Mouse (Mus musculus): ENCODE results near the gene Echdc2.

Echdc2 gene

DNA sequence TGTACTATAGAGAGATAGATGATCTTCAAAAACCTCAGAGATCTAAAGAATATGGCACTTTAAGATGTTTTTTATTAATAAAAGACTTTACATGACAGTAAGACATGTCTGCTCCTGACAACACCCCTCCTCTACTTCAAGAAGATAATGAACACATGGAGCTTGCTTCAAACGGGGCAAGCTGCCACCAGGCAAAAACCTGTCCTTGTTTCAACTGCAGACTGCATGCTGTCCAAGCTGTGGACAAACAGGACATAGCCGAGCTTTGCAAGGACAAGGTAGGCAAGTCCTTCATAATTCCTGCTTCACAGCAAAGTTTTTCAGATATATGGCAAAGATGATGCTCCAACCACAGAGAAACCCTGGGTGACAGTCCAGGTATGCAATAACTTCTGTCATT, 34.0 kb downstream of the Echdc2 start:
- no peak for DNase-seq (ENCODE audit: low spot score in 2 of 2)

DNA sequence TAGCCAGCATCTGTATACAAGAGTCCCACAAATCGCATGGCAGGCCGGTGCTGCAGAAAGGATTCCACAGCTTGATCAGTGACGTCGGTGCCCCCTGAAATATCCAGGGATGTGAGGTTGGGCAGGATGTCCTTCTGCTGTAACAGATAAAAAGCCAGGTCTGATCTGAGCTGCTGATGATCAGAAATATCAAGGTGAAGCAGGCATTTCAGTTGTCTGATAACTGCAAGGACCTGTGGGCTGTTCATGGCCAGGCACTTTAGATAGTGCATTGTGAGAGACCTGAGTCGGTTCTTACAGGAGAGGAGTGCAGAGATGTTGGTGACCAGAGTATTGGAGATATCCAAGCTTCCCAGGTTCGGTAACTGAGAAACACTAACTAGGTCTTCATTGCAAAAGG, 39.4 kb downstream of the Echdc2 start:
- DNase-seq (ENCODE audit: low spot score in 2 of 2), result no peak

DNA sequence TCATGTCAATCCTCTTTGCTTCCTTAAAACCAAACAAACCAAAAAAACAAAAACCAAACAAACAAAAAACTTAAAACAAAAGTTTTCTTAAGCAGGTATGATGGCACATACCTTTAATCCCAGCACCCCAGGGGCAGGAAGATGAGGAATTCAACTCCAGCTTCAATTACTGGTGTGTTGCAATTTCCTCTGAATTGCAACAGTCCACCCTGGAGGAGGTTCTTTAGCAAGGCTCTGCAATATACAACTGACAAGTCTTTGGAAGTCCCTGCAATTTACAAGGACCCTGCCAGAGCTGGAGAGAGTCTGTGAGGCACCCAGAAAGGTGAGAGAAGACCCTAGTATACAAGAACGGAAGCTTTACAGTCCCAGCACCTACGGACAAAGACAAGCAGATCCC, 47.8 kb downstream of the Echdc2 start:
- DNase-seq (ENCODE audit: low spot score in 2 of 2), result no peak

DNA sequence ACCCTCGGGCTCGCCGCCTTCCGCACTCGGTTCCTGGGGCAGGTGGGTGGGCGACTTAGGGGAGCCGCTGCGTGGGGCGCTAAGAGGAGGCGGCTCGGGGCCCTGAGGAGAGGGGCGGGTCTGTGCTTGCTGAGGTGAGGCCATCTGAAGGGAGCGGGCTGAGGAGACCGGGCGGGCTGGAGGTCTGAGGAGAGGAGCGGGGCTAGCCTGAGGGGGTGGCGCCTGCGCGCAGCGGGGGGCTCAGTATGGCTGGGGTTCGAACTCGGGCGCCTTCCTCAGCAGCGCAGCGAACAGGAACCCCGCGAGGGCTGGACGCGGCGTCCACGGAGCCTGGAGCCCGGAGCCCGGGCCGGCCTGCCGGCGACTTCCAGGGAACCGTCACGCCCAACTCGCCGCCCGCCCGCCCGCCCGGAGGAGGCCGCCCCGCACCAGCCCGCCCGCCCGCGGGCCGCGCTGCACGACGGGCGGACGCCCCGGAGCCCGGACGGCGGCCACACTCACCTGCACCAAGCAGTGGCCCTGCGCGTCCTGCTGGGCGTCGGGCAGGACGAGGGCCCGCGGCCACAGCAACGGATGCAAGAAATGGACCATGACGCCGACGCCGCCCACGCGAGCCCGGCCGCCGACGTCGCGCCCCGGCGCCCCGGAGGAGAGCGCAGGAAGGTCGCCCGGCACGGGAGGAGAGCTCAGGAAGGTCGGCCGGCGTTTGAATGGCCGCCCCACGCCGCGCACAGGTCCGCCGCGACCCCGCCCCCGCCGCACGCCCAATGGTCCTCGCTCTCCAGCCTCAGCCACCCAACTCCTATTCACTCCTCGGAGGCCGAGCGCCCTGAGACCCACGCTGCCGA, 52.3 kb downstream of the Echdc2 start, which contains the start of gene Zyg11a:
Gene Zyg11a (minus strand): TSS at position 717 of the 848 bp plus-strand sequence.
- no peak for DNase-seq (ENCODE audit: low spot score in 2 of 2)

DNA sequence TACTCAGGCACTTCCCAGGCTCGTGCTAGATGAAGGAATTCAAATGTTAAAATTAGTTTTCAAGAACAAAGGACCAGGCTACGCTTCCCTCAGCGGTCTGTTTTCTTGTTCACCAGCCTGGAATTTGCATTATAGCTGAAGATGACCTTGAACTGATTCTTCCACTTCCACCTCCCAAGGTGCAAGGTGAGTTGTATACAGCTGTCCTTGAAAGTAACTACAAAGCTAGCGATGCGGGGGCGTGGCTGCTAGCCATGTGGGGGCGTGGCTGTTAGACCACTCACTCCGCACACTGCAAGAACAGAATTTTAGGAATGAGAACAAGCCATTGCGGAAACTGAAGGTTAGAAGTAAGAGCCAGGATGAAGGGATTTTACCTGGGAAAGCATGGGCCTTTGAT, 53.8 kb downstream of the Echdc2 start:
- no peak for DNase-seq (ENCODE audit: low spot score in 2 of 2)

DNA sequence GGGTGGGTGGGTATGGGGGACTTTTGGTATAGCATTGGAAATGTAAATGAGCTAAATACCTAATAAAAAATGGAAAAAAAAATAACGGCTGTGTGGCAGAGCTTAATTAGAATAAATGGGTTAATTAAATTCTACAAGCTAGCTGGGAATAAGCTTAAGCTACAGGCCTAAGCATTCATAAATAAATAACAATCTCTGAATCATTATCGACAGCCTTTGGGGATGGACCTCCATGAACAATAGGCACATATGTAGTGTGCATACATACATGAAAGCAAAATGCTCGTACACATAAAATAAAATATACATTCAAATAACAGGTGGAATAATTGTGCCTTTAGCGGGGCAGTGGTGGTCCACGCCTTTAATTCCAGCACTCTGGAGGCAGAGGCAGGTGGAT, 57.3 kb downstream of the Echdc2 start:
- no peak for DNase-seq (ENCODE audit: low spot score in 2 of 2)

DNA sequence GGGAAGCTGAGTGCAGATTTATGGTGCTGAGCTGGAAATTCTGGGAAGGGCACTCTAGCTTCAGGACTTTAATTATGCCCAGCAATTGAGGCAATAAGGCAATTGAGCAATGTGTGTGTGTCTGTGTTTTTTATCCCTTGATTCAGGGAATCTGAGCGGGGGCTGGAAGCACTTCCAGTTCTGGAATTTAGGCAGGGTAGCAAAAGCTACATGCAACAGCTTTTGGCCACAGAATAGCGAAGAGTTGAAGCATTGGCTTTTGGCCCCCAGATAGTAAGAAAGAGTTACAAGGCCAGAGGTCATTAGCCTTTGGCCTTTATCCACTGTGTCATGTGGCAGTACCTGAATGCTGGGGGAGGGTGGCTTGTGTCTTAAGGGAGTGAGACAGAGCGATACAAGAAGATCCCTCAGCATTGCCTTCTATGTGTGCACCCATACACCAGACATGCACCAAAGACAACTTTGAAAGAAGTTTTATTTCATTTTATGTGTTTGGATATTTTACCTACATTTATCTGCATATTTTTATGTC, 60.2 kb downstream of the Echdc2 start:
- no peak for DNase-seq (ENCODE audit: low spot score in 2 of 2)

Measured in right cerebral cortex, postnatal 10 days (tissue).